8 mouse cellular contexts compared by ENCODE assay signal in genomic region chr6:124903580-124904151, GRCm38 (mm10). TPM values are rescaled to one million over a fixed set of nuclear protein-coding genes. Genes with fewer than 3 reads are reported as not detected.
DNase-seq lines count a peak whose midpoint lies in the region; ATAC-seq and TF ChIP-seq lines count a peak whose summit lies in the region.

No protein-coding gene starts in this region.

- H3K27me3 ChIP-seq in ES-Bruce4 (ENCODE audit: control insufficient read depth, insufficient read depth, low read length, poor library complexity, severe bottlenecking) = no peaks in the 10 kb centered on the region
- H3K27me3 ChIP-seq in forebrain, embryonic 14.5 days (replicated peaks; ENCODE audit: control insufficient read depth, insufficient read depth, low read length) = 0 out of 2 replicates have a peak, but pooled peaks cover 2% of the 10 kb centered on the region

- H3K9ac ChIP-seq in ES-Bruce4 (ENCODE audit: low read depth, poor library complexity, severe bottlenecking) = peak overlapping the region; percentile 57
- peak overlapping the region; percentile 71 for H3K9ac ChIP-seq in forebrain, embryonic 14.5 days (ENCODE audit: low read length)

- no peaks in the 10 kb centered on the region for H3K36me3 ChIP-seq in ES-Bruce4 (ENCODE audit: control insufficient read depth, insufficient read depth, low read length, poor library complexity, severe bottlenecking)
- H3K36me3 ChIP-seq in forebrain, embryonic 14.5 days (ENCODE audit: control insufficient read depth, insufficient read depth, low read length) = no peaks in the 10 kb centered on the region

- intact Hi-C loops in heart, postnatal 25 days (cut with DNase I) = loop anchor here (1.0 to 5.0 kb wide), 5 partner anchors 27 to 181 kb away; partner anchors contain the start of gene Gpr162

- no peaks in the 10 kb centered on the region for H3K9me3 ChIP-seq in ES-Bruce4 (replicated peaks; ENCODE audit: control insufficient read depth, insufficient read depth, low read length, poor library complexity, severe bottlenecking)
- H3K9me3 ChIP-seq in forebrain, embryonic 14.5 days (replicated peaks; ENCODE audit: control insufficient read depth, low read length) = no peaks in the 10 kb centered on the region

- peak; percentile 98 for TF ChIP-seq EP300 in ES-Bruce4 (IDR thresholded peaks at IDR 0.05; ENCODE audit: insufficient read depth, low read depth, low read length)

- TF ChIP-seq POLR2A in ES-Bruce4 (IDR thresholded peaks at IDR 0.05; ENCODE audit: insufficient read depth, low read length) = no peak
- TF ChIP-seq POLR2A in lung, adult 2 months (IDR thresholded peaks at IDR 0.05; ENCODE audit: borderline replicate concordance, extremely low read depth, low read depth, low read length) = peak; percentile 18; the same call in 1 of the 2 replicates

- WGBS in forebrain, embryonic 14.5 days = 1% methylated on average over 23 of the region's 23 CpGs
- under 1% methylated on average over 23 of the region's 23 CpGs for WGBS in lung, adult 2 months

- peak overlapping the region; percentile 95 for H3K27ac ChIP-seq in ES-Bruce4 (ENCODE audit: insufficient read depth, low read length)
- H3K27ac ChIP-seq in forebrain, embryonic 14.5 days (ENCODE audit: low read depth, low read length) = peak overlapping the region; percentile 100

- peak; percentile 95 for DNase-seq in forebrain, embryonic 14.5 days (ENCODE audit: low spot score)
- DNase-seq in heart, postnatal 25 days (ENCODE audit: low spot score) = peak; percentile 86
- DNase-seq in layer of hippocampus, adult 18-20 months (ENCODE audit: low spot score in 2 of 2) = peak; percentile 80 to 95
- peak; percentile 97 for DNase-seq in lung, adult 2 months
- peak; percentile 96 to 97 for DNase-seq in thymus, adult 18-20 months

- peak overlapping the region; percentile 88 for H3K4me2 ChIP-seq in forebrain, embryonic 14.5 days (ENCODE audit: low read length)

- peak; percentile 85 for ATAC-seq in cerebellum, adult (ENCODE audit: insufficient number of reproducible peaks, low FRiP score, low TSS enrichment)
- peak; percentile 83 for ATAC-seq in forebrain, embryonic 14.5 days
- peak; percentile 96 for ATAC-seq in neutrophil, adult 5-6 weeks (ENCODE audit: extremely low read depth, insufficient number of reproducible peaks, low FRiP score, poor library complexity, severe bottlenecking)

- peak overlapping the region; percentile 54 for H3K4me3 ChIP-seq in ES-Bruce4 (ENCODE audit: low read depth, low read length)
- H3K4me3 ChIP-seq in forebrain, embryonic 14.5 days (ENCODE audit: low read depth, low read length) = peak overlapping the region; percentile 37
- peak overlapping the region; percentile 71 for H3K4me3 ChIP-seq in lung, adult 2 months (replicated peaks; ENCODE audit: extremely low read depth, low read depth, low read length)

- peaks cover 10% of the 10 kb centered on the region for H3K4me1 ChIP-seq in ES-Bruce4 (ENCODE audit: control insufficient read depth, insufficient read depth, low read length)
- peaks cover 18% of the 10 kb centered on the region for H3K4me1 ChIP-seq in forebrain, embryonic 14.5 days (ENCODE audit: control insufficient read depth, insufficient read depth, low read length)
- H3K4me1 ChIP-seq in lung, adult 2 months (ENCODE audit: control insufficient read depth, insufficient read depth, low read length) = peaks cover 3% of the 10 kb centered on the region

- TF ChIP-seq CTCF in ES-Bruce4 (IDR thresholded peaks at IDR 0.05; ENCODE audit: low read depth, low read length) = peak; percentile 94
- peak; percentile 88 for TF ChIP-seq CTCF in lung, adult 2 months (IDR thresholded peaks at IDR 0.05; ENCODE audit: insufficient read depth, low read length)

RNA-seq across cellular contexts. Expression of gene Lag3, which starts 7.8 kb away (rescaled TPM):
- 4.0 and 5.9 TPM in 2 replicates for polyA plus RNA-seq in ES-Bruce4 (2011; ENCODE audit: insufficient read depth, insufficient read length, low read depth, missing spikeins)
- 1.2 and 2.7 TPM in 2 replicates for polyA plus RNA-seq in forebrain, embryonic 14.5 days (2014; fragmentation: Nextera tagmentation; extraction: Ambion mirVana)
- under 1 TPM; 0.34 to 0.83 TPM for total RNA-seq in heart, postnatal 25 days (2021)
- total RNA-seq in layer of hippocampus, adult 18-20 months (2021) = 1 to 10 TPM; 2.6 to 3.6 TPM
- 1.4 and 1.9 TPM in 2 replicates for polyA plus RNA-seq in lung, adult 2 months (2012; rRNA removed)
- total RNA-seq in neutrophil, adult 5-6 weeks (2017) = 0.25 and 0.70 TPM in 2 replicates

RNA-seq across cellular contexts. Expression of gene Cd4, which starts 15.6 kb away (rescaled TPM):
- polyA plus RNA-seq in ES-Bruce4 (2011; ENCODE audit: insufficient read depth, insufficient read length, low read depth, missing spikeins) = not detected in 2 replicates
- 0.29 and 0.38 TPM in 2 replicates for polyA plus RNA-seq in forebrain, embryonic 14.5 days (2014; fragmentation: Nextera tagmentation; extraction: Ambion mirVana)
- 1 to 10 TPM in 1 of 2 experiments, under 1 TPM in 1; 0.73 to 1.3 TPM for total RNA-seq in heart, postnatal 25 days (2021)
- total RNA-seq in layer of hippocampus, adult 18-20 months (2021) = under 1 TPM in 1 of 2 experiments, not detected in 1; 0.25 TPM
- 1.9 and 2.7 TPM in 2 replicates for polyA plus RNA-seq in lung, adult 2 months (2012; rRNA removed)
- 6.8 and 7.1 TPM in 2 replicates for total RNA-seq in neutrophil, adult 5-6 weeks (2017)

RNA-seq across cellular contexts. Expression of gene Ptms, which starts 16.2 kb away (rescaled TPM):
- 382 and 383 TPM in 2 replicates for polyA plus RNA-seq in ES-Bruce4 (2011; ENCODE audit: insufficient read depth, insufficient read length, low read depth, missing spikeins)
- 479 and 481 TPM in 2 replicates for polyA plus RNA-seq in forebrain, embryonic 14.5 days (2014; fragmentation: Nextera tagmentation; extraction: Ambion mirVana)
- 100 to 1,000 TPM; 235 to 245 TPM for total RNA-seq in heart, postnatal 25 days (2021)
- 1,000 to 10,000 TPM; 1,033 to 1,052 TPM for total RNA-seq in layer of hippocampus, adult 18-20 months (2021)
- 1,982 and 2,310 TPM in 2 replicates for polyA plus RNA-seq in lung, adult 2 months (2012; rRNA removed)
- 94.0 and 109 TPM in 2 replicates for total RNA-seq in neutrophil, adult 5-6 weeks (2017)

RNA-seq across cellular contexts. Expression of gene Mlf2, which starts 27.5 kb away (rescaled TPM):
- 263 and 294 TPM in 2 replicates for polyA plus RNA-seq in ES-Bruce4 (2011; ENCODE audit: insufficient read depth, insufficient read length, low read depth, missing spikeins)
- polyA plus RNA-seq in forebrain, embryonic 14.5 days (2014; fragmentation: Nextera tagmentation; extraction: Ambion mirVana) = 470 and 520 TPM in 2 replicates
- 100 to 1,000 TPM; 205 to 207 TPM for total RNA-seq in heart, postnatal 25 days (2021)
- total RNA-seq in layer of hippocampus, adult 18-20 months (2021) = 100 to 1,000 TPM; 631 to 670 TPM
- polyA plus RNA-seq in lung, adult 2 months (2012; rRNA removed) = 313 and 336 TPM in 2 replicates
- total RNA-seq in neutrophil, adult 5-6 weeks (2017) = 56.3 and 57.7 TPM in 2 replicates

RNA-seq across cellular contexts. Expression of gene Gpr162, which starts 39.9 kb away (rescaled TPM):
- polyA plus RNA-seq in ES-Bruce4 (2011; ENCODE audit: insufficient read depth, insufficient read length, low read depth, missing spikeins) = 2.4 and 3.2 TPM in 2 replicates
- polyA plus RNA-seq in forebrain, embryonic 14.5 days (2014; fragmentation: Nextera tagmentation; extraction: Ambion mirVana) = 11.0 and 13.0 TPM in 2 replicates
- total RNA-seq in heart, postnatal 25 days (2021) = 1 to 10 TPM in 1 of 2 experiments, under 1 TPM in 1; 0.62 to 1.0 TPM
- total RNA-seq in layer of hippocampus, adult 18-20 months (2021) = 100 to 1,000 TPM; 183 to 187 TPM
- 0.27 and 0.69 TPM in 2 replicates for polyA plus RNA-seq in lung, adult 2 months (2012; rRNA removed)
- total RNA-seq in neutrophil, adult 5-6 weeks (2017) = not detected in 2 replicates

Comparison
In these comparisons a context has a peak if more than half of its experiments do, and no peak if none do; other contexts are left out.
1. Peak in every context shown above with its lines: DNase-seq, ATAC-seq, H3K4me3 ChIP-seq and H3K27ac ChIP-seq.